Mouse (Mus musculus): Measurements from ENCODE around the gene Hsd11b2.
A peak's percentile ranks its signal among the peaks of the same experiment; 100 is the strongest.

Hsd11b2 gene

DNA sequence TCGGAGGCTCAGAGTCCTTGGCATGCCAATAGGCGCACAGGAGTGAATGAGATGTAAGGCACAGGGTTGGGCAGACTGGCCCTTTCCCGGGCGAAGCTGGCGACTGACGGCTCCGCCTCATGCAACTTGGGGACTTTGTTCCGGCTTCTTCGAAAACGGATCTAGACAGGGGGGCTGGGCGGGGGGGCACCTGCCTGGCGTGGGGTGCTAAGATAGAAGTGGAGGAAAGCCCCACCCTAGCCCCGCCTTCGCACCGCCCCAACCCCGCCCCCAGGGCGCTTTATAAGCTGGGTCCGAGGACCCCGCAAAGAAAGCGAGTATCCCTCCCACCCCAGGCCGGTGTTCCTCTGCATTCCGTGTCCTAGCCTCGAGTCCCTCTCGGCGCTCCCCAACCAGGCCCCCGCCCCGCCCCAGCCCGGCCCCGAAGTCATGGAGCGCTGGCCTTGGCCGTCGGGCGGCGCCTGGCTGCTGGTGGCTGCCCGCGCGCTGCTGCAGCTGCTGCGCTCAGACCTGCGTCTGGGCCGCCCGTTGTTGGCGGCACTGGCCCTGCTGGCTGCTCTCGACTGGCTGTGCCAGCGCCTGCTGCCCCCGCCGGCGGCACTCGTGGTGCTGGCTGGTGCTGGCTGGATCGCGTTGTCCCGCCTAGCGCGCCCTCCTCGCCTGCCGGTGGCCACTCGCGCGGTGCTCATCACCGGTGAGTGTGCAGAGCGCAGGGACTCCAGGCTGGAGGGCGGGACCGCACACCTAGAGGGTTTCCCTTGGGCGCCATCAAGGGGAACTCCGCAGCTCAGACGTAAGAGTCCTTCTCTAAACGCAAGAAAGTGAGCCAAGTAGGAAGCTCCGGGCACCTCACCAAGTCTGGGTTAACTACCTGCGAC, at the start of gene Hsd11b2:
Gene Hsd11b2 (plus strand): TSS at position 320 of the 878 bp plus-strand sequence.
- DNase-seq (ENCODE audit: low read depth in 1 of 2, low spot score in 2 of 2) = peak in 1 of 2 experiments; percentile 31

DNA sequence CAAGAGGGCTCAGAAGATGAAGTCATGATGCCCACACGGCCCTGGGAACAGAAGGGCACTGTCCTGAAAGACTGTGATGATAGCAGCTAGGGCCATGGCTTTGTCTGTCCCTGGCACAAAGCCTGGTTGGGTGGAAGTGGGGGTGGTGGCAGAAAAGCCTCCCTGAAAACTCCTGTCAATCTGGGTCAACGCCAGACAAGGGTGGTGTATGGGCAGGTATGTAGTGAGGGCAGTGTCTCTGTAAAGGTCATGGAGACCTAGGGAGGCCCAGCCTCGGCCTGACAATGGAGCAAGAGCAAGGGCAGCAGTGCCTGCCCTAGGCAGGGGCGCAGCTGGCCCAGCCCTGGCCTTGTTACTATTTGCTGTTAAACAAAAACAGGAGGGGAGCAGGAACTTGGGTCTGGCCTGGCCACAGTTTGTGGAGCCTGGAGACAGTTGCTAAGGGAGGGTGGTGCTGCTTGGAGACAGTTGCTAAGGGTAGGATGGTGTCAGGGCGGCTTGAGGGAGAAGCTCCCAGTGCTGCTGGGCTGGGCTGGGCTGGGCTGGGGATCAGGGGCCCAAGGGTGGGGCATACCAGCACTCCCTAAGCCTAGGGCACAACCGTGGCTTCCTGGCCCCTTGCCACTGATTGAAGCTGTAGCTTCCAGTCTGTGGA, 49.4 kb upstream of the Hsd11b2 start:
- peak in 1 of 2 experiments; percentile 54 for DNase-seq (ENCODE audit: low read depth in 1 of 2, low spot score in 2 of 2)

- DNase-seq (ENCODE audit: low read depth in 1 of 2, low spot score in 2 of 2) = no peak
These were observed 48.7 kb upstream of the Hsd11b2 start for GRCm38 (mm10) chr8:105469816-105470215.

DNA sequence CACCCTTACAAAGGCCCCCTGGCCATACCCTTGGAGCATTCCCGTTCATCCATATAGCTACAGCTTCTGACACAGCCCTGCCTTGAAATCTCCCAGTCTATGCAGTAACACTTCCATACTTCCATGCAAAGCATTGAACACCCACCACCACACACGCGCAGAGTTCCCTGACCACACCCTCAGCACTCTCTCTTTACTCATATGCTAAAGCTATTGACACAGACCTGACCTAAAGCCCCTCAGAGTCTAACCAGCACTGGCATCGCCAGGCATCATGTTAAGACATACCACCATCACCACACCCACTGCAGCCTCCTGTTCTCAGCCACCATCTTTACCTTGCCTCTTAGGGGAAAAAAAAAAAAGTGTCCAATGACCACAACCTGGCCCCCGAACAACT, 48.3 kb upstream of the Hsd11b2 start:
- DNase-seq (ENCODE audit: low read depth in 1 of 2, low spot score in 2 of 2) = no peak

DNA sequence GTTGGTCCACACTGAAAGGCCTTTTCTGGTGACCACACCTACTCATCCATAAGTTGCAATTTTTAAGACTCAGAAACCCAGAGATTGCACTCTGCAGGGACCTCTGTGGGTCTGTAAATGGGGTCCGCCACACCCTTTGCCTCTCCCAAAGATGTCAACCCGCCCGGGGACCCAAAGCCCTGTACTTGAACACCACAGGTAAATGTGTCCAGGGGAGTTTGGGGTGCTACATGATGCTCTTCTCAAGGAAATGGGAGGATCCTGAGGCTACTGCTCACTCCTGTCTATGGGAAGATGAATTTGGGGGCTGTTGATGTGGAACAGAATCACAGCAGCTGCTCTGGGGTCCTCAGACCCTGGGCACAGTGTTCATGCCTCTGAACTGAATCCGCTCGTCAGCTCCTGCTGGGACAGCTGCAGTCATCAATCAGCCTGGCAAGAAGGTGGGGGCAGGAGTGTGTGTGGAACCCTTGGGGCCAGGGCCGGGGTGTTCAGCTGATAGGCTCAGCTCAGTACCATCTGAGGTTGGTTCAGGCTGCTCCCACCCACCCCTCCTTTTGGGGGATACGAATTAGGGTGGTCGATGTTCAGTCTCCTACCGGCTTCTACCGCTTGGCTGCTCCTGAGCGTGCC, 47.8 kb upstream of the Hsd11b2 start:
- DNase-seq (ENCODE audit: low read depth in 1 of 2, low spot score in 2 of 2) = no peak

DNA sequence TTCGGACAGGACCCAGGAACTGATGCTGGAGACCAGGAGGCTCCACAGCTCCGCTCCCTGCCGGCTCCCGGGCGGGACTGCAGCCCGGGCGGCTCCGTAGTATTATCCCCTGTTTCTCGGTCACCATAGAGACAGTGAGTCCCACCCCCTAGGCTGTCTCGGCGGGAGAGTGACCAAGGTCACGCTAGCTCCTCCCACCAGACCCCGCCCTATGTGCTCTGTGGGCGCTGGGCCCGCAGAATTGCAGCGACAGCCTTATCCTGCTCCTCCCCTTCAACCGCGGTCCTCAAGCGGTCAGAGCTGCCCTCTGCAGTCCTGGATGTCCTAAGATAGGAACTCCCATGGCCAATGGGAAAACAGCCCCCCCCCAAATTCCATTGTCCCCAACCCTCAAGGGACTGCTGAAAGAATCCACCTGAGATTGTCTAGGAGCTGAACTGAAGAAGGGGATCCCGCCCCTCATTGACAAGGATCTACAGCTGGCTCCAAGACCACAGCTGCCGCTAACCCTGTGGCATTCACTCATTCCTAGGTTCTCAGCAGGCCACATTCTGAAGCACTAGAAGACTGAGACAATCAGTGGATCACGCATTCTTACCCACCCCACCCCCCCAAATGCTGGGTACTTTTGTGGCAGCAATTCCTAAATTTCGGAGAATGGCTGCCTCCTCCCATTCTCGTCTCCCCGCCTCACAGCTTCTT, 47.1 kb upstream of the Hsd11b2 start, which contains the start of gene Tppp3:
Gene Tppp3 (minus strand): TSS at position 213 of the 702 bp plus-strand sequence.
- peak; percentile 89 for DNase-seq (ENCODE audit: low read depth in 1 of 2, low spot score in 2 of 2)

DNA sequence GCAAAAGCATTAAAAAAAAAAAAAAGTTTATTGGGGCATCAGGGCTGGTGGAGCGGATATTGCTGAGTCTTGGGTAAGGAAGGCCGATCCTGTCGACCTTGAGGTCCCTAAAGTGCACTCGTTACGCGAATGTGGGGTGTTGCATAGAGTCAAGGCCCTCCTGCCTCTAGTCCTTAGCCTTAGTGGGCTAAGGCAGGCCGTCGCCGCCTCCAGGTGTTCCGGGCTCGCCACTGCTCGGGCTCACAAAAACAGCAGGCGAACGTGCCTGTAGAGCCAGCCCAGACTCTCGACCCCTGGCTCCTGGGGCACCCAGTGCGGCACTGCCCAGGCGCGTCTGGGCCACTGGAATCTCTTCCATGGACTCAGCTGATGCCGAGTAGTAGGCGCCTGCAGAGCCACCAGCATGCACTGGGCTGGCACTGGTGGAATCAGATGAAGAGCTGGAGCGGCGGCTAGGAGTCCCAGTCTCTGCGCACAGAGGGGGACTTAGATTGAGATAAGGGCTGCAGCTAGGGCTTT, 46.1 kb upstream of the Hsd11b2 start:
- no peak for DNase-seq (ENCODE audit: low read depth in 1 of 2, low spot score in 2 of 2)

GRCm38 (mm10) chr8:105472983-105473382, 45.6 kb upstream of the Hsd11b2 start:
- no peak for DNase-seq (ENCODE audit: low read depth in 1 of 2, low spot score in 2 of 2)

DNA sequence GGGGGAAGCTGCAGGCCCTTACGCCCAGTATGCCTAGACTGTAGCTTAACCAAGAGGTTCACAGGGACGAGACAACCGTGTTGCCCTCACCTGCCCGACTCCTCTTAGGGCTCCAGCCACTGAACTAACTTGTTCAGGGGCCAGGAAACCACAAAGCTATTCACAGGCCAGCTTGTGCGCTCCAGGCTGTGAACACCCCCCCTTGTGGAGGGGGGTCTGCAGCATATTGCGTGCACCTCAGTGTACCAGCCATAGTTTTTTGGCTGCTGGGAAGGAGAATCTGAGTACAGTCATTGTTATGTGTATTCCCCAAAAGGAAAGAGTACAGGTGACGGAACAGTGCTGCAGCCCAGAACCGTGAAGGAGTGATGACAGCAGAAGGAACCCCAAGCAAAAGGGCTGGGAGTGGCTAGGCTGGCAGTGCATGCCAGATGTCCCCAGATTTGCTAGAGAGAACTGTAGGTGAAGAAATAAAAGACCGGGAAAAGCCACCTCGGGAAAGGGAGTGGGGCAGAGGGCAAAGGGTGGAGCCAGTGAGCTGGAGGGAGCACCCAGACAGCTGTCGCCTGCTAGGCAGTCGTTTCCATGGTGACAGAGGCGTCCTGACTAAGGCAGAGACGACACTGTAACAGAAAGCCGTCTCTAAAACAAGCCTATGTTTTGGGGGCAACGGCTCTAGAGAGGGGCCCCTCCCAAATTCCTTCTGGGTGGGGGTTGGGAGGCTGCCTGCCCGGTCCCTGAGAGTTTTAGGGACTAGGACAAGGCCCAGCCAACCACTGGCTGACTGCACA, 44.5 kb upstream of the Hsd11b2 start:
- DNase-seq (ENCODE audit: low read depth in 1 of 2, low spot score in 2 of 2) = no peak

DNA sequence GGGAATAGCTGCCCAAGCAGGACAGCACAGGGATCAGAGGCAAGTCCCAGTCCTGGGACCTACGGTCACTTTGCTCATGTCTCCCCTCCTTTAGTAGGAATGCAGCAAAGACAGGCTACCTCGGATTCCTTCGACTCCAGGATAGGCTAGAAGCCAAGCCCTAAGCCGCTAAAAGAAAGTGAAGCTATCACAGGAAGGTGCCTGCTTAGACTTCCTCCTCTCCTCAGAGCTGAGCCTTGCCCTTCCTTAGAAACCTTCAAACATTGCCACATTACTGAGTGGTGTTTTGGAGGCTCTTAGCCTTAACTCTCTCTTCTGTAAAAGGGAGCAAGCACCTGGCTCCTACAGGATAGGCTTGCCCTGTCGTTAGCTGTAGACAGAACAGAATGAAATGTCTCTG, 43.9 kb upstream of the Hsd11b2 start:
- DNase-seq (ENCODE audit: low read depth in 1 of 2, low spot score in 2 of 2) = no peak

- DNase-seq (ENCODE audit: low read depth in 1 of 2, low spot score in 2 of 2) = no peak
These were observed 43.3 kb upstream of the Hsd11b2 start for GRCm38 (mm10) chr8:105475254-105475653.

DNA sequence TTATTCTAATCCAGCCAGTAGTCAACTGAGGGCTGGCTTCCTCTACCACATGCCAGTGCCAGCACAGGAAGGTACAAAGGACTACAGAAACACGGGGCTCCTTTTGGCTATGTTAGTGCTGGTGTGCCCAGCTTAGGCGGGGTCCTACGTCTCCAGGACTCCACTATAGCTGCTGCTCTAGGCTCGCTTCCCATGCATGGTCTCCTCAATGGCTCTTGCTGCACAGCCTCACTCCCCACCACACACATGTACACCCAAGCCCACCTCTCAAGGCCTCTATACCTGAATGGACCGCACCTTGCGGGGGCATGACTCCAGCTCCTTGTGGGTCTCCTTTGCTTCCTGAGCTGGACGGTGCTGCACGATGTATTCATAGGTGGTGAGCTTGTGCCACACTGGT, 42.8 kb upstream of the Hsd11b2 start:
- no peak for DNase-seq (ENCODE audit: low read depth in 1 of 2, low spot score in 2 of 2)

DNA sequence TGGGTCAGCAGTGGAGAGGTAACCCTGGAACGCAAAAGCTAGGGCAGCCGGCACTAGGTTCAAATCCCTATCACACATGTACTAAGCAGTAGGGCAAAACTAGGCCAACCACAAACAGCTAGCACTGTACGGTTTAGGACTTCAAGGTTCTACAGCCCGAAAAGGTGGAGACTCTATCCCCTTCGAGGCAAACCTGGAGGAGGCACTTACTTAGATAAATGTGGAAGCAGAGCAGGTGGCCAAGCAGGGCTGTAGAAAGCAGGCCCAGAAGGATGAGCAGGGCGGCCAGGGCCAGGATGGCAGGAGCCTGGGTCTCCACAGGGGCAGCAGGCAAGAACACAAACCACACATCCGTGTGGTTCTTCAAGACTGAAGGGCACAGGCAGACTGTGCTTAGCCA, 42.4 kb upstream of the Hsd11b2 start:
- no peak for DNase-seq (ENCODE audit: low read depth in 1 of 2, low spot score in 2 of 2)

GRCm38 (mm10) chr8:105476628-105477413, 41.7 kb upstream of the Hsd11b2 start:
- peak in 1 of 2 experiments; percentile 40 for DNase-seq (ENCODE audit: low read depth in 1 of 2, low spot score in 2 of 2)

DNA sequence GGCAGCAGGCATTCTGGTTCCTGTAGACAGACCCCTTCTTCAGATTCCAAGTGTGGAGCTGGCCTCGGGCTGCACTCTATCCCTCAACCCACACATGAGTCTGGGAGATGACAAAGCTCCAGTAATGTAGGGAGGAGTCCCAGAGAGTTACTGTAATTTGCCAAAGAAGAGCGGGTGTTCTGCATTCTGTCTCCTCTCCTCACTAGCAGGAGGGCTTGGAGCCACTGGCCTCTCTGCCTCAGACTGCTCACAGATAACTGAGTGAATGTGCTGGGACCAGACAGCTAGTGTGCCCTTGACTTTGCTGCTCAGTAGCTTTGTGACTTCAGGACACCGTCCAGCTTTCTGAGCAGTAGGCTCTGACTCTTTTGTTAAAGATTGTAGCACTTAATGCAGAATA, 40.8 kb upstream of the Hsd11b2 start:
- no peak for DNase-seq (ENCODE audit: low read depth in 1 of 2, low spot score in 2 of 2)

DNA sequence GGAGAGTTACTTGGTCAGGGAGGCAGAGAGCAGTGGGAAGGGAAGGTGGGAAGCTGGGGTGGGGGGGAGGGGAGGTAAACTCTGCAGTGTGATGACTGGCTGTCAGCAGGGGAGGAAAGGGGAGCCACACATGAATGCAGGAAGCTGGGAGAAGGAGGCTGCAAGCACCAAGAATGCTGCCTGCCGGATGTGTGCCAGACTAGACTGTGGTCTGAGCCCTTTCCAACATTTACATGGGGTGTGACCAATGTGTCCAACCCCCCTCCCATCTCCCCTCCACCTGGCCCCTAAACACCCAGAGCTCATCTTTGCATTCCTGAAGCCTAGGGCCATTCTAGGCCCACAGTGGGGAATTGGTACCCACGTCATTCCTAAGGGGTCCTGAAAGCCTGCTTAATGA, 37.5 kb upstream of the Hsd11b2 start:
- DNase-seq (ENCODE audit: low read depth in 1 of 2, low spot score in 2 of 2) = no peak

GRCm38 (mm10) chr8:105481453-105481852, 37.1 kb upstream of the Hsd11b2 start:
- no peak for DNase-seq (ENCODE audit: low read depth in 1 of 2, low spot score in 2 of 2)

DNA sequence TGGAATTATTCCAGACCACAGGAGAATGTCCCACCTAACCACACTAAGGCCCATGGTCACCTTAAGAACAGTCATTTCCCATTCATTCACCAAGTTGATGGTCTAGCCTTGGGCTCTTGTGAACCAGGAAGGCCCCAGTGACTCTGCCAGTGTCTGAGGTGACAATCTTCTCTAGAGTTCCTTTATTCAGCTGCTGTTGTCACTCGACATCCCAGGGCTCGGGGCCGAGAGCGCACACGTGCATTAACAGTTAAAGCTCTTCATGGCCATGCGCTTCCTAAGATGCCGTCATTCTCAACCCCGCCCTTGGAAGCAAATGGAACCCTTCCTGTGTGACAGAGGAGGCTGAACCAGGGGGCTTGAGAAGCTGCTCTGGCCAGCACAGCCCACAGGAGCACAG, 36.4 kb upstream of the Hsd11b2 start:
- no peak for DNase-seq (ENCODE audit: low read depth in 1 of 2, low spot score in 2 of 2)

- no peak for DNase-seq (ENCODE audit: low read depth in 1 of 2, low spot score in 2 of 2)
These were observed 35.1 kb upstream of the Hsd11b2 start for GRCm38 (mm10) chr8:105483212-105484029.
